Mouse (Mus musculus): Measurements from ENCODE around the gene Kif26a.

Kif26a gene

DNA sequence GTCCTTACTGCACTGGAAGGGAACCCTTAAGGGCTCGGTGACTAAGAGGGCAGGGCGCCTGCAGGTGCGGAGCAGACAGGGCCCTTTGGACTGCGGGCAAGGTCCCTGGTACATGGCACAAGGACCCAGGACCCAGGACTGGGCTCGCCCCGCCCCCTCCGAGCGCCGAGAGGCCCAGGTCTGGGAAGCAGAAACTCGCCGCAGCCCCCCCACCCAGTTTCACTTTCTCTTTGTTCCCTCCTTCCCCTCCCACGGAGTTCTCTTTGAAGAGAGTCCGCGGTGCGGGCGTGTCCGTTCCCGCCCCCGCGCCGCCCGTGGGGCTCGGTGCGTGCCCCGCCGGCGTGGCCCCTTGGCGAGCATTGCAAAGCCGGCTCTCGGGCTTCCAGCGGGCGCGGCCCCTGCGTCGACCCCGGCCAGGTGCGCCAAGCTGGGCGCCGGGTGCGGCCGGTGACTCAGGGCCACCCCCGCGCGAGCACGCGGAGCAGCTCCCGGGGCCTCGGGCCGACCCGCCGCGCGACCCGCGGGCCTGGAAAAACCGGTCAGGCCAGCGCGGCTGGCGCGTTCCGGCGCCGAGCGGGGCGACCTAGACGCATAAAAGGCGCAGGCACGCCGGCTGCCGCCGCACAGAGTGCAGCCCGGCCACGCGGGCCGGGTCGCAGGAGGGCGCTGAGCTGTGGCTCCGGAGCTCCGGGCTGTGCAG, 15.7 kb upstream of the Kif26a start:
- DNase-seq (ENCODE audit: inconsistent ontology term): peak; percentile 76

DNA sequence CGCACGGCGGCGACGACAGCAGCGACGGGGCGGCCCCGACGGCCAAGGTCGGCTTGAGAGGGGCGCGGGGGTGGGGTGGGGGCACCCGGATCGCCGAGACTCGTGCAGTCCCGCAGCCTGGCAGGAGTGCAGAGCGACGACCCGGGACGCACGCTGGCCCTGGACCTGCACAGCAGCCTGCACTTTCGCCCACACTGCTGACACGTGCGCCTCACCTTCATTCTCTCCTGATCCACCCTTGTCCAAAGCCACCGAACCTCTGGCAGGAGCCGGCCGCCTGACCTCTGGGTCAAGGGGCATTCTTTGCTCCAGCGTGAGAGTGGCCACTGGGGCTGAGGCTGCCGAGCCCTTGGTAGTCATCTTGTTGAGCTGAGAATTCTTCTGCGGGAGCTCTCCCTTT, 15.1 kb upstream of the Kif26a start:
- no peak for DNase-seq (ENCODE audit: inconsistent ontology term)

DNA sequence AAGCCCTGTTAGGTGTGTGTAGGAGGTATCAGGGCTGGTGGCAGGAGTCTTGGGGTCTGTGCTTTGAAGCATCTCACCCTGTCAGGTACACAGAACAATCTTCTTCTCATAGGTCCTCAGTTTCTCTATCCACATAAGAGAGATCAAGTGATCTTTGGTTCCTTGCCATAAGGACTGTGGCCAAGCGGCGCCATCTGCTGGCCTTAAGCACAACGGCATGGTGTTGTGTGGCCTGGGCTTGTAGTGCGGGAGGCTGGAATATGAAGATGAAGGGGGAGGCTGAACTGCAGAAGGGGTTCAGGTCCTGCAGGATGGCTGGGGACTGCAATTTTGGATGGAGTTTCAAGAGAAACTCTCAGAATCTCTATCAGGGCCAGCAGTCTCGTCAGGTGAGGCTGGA, 5.8 kb upstream of the Kif26a start:
- DNase-seq (ENCODE audit: inconsistent ontology term): peak; percentile 29

DNA sequence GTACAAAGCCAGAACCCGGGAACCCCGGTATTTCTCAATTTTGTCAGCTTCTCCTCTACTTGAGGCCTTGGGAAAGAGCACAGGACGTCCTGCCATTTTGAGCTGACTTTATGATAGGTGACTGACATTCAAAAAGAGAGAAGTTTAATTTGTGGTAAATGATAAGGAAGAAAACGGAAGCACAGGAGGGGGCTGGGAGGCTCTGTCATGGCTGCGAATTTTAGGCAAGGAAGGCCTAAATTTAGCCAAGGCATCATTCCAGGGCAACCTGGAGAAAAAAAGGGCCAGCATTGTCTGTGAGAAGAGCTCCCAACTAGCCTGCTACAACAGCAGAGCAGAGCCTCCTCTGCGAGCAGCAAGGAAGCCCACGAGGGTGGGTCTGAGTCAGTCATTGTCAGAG, 5.3 kb upstream of the Kif26a start:
- DNase-seq (ENCODE audit: inconsistent ontology term): no peak

DNA sequence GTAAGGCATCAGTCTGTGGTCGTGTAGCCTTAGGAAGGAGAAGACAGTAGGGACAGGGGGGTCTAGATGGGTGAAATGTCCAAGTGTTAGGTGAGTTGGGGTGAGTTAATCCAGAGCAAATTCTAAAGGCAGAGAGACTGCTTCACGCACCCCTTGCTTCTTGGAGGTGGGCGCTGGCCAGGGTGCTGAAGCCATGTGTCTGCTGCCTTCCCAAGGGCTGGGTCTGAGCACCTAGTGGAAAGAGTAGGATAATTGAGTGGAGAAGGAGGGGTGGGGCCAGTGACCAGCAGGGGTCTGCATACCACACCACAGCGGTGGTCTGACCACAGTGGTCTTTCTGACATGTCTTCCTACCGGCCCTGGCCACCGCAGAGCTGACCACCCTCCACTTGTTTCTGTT, 4.7 kb upstream of the Kif26a start:
- DNase-seq (ENCODE audit: inconsistent ontology term): peak; percentile 70

DNA sequence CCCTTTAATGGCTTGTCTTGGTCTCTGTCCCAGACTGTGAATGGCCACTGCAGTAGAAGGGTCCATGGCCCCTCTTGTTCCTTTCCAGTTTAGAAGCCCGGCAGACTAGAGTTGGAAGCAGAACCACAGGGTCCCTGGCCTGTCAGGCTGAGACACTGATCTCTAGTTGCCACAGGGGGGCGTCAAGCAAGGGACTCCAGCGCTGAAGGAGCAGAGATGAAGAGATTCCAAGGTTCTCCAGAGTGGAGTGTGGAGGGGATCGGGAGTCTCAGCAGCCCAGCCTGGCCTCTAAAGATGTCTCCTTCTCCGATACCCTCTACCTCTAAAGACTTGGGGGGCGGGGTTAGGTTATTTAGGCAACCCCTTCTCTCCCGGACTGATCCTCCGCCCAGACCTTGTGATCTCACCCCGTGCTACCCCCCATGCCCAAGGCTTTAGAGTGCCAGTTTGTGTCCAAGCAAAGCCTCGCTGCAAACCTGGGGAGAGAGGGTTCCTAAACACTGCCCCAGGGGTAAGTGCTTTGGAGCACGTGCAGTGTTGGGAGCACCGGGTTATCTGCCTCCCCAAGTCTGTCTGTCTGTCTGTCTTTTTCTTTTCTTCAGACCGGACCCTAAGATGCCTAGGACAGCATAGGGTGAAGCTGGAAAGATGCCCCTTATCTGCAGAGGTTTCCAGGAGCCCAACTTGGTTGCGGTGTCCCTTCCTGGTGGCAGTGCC, 2.7 kb upstream of the Kif26a start:
- DNase-seq (ENCODE audit: inconsistent ontology term): no peak

DNA sequence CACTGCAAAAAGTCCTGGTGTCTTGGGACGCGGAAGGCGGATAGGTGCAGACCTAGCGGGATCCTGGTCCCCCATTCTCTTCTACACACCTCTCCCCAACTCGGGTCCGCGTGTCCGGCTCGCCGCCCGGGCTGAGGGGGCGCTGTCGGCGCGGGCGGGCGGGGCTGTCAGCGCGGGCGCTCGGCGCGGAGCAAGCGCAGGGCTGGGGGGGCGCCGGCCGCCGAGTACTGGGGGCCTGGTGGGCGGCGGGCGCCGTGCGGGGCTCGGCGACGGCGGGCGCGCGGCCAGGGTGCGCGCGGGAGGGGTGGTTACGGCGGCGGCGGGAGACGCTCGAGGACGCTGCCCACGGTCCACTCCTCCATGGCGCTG, 2.2 kb upstream of the Kif26a start:
- DNase-seq (ENCODE audit: inconsistent ontology term): no peak

DNA sequence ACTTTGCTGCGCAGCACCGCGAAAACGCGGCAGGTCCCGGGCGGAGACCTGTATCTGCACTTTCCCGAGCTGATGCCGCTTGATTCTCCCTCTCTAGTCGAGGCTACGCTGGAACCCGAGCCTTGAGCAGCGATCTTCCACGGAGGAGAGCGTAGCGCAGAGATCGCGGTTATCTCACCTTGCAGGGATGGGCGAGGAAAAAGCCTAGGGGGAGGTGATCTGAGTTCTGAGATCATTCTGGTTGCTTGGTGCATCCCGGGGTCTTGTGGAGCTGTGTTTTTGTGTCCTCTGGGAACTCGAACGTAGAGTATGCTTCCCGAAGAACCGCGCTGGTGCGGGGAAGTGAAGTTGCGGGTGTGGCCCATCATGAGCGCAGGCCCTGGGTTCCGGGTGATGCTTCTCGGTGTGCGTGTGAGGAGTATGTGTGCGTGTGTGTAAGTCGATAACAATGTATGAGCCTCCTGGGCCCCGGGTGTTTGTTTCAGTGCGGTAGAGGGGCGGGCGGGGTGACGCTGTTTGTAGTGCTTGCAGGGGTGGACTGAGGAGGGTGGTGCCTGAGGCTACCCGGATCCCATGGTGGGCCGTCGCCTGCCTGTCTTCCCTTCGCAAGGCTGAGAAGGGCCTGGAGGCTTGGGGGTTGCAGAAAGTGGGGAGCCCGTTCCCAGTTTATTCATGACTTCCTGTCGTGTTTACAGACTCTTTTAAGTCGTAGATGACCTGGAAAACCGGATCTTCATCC, 1.5 kb upstream of the Kif26a start:
- no peak for DNase-seq (ENCODE audit: inconsistent ontology term)

DNA sequence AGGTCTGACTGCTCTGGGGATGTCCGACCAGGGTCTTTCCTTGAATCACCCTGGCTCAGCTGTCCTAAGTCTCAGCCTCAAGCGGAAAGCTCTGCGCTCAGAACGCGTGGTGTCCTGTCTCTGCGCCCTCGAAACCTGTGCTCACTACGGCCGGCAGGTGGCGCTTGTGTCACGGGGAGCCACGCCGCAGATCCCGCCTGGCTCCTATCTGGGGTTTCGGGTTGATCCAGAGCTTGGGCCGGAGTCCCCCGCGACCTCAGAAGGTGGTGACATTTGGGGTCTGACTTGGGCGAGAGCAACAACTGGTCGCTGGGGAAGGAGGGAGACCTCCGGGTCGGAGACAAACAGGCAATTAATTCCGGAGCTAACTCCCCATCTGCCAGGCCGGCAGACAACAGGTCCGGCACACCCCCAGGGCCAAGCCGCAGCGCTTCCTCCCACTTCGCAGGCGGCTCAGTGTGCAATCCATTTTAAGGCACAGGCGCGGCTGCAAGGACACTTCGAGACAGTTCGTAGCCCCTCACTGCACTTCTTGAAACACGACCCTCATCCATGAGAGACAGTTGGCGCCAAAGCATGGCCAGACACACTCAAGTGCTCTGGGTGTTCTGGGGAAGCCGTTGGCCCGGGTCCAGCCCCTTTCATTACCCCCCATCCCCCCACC, 665 bp upstream of the Kif26a start:
- DNase-seq (ENCODE audit: inconsistent ontology term): peak; percentile 85

DNA sequence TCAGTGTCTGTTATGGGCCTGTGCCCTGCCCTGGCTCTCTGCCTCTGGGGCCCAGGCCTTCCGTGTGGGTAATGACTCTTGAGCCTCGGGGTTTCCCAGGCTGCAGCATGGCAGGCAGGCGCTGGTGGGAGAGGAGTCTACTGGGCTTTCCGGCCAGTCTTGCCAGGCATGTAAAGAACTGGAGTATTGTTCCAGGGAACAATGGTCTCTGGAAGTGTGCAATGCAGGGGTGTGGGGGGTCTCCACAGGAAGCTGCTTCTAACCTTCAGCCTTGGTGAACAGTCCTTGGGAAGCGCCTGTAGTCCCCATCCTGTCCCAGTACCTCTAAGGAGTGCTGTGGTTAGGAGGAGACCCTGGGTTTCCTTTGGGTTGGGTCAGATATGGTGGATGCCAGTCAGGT, 1.4 kb downstream of the Kif26a start:
- DNase-seq (ENCODE audit: inconsistent ontology term): no peak

DNA sequence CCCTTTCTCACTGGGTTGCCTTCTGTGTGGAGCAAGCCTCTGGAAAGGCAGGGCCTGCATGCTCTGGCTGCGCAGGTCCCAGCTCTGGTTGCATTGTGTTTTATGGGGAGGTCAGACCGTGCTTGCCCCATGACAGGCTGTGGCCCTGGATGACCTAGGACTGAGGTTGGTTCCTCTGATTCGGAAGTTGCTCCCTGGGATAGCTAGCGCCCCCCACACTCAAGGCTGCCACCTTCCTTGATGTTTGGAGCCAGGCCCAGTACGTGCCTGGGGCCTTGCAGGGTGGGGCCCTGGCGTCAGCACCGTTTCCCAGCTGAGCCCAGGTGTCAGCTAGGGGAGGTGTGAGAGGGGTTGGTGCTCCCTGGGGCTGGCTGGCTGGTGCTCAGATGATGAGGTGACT, 4.0 kb downstream of the Kif26a start:
- no peak for DNase-seq (ENCODE audit: inconsistent ontology term)

DNA sequence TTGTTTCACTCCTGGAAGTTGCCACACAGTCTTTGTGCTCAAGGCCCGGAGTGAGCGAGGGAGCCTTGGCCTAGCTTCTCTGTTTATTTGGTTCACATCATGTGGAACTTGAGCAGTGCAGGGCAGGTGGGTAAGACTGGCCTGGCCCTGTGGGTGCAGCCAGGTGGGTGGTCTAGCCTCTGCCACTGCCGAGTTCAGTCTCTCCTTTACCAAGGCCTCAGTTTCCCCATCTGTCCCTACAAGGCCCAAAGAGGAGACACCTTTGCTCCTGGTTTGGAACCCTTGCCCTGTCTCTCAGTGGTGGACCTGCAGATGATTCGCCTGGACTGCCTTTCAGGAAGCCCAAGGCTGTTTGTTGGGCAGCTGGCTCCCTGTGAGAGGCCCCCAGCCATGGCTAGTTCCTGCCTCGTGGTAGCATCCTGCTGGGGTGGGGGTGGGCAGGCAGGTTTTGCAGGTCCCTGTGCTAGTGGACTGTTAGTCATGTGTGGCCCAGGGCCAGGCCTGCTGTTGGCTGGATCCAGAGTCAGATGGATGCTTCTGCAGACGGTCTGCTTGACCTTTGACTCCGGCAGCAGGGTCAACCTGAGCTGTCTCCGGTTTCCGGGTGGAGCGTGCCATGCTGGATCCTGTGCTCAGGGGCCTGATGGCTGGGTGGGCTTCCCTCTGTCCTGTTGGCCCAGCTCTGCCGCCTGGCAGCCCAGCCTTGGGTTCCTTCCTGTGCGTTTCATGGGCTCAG, 5.4 kb downstream of the Kif26a start:
- DNase-seq (ENCODE audit: inconsistent ontology term): no peak

DNA sequence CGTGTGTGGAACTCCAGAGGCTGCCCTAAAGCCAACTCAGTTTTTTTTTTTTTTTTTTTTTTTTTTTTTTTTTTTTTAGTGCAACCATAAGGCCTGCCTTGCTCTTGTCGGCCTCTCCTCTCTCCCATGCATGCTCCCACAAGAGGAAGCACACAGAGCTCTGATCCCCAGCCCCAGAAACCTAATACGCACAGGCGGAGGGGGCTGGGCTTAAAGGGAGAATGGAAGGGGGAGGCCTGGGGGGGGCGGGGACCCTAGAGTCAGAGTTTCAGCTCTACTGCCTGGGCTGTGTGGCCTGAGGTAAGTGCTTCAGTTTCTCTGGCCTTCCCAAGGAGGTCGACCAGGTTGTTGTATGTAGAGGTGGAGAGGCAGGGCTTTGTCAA, 6.0 kb downstream of the Kif26a start:
- no peak for DNase-seq (ENCODE audit: inconsistent ontology term)

DNA sequence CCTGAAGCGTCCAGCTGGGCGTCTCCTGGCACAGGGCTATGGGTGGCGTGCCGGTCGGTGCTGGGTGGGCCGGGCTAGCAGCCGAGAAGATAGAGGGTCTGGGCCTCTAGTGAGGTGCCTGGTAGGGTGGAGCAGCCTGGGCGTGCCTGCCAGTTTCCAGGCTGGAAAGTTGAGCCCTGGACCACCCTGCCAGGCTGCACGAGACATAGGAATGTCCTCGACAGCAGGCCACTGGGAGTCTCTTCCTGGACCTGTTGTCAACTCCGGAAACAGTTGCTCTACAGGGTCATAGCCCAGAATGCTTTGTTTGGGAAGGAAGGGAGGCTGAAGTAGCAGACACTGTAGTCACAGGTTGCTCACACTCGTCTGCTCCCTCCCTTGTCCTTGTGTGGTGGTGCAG, 7.6 kb downstream of the Kif26a start:
- DNase-seq (ENCODE audit: inconsistent ontology term): no peak

DNA sequence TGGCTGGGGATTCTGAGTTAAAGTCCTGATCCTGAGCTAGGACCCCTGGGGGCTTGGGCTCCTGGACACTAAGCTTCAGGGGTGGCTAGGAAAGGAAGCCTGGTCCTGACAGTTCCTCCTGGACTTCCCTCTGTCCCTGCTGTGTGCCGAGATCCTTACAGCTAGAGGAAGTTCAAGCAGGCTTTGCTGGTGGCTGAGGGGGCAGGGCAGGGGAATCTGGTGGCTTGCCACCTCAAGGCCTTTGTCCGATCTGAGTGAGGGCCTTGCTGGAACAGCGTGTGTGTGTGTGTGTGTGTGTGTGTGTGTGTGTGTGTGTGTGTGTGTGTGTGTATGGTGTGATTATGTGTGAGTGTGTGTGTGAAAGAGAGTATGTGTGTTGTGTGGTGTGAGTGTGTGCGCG, 8.5 kb downstream of the Kif26a start:
- DNase-seq (ENCODE audit: inconsistent ontology term): no peak

DNA sequence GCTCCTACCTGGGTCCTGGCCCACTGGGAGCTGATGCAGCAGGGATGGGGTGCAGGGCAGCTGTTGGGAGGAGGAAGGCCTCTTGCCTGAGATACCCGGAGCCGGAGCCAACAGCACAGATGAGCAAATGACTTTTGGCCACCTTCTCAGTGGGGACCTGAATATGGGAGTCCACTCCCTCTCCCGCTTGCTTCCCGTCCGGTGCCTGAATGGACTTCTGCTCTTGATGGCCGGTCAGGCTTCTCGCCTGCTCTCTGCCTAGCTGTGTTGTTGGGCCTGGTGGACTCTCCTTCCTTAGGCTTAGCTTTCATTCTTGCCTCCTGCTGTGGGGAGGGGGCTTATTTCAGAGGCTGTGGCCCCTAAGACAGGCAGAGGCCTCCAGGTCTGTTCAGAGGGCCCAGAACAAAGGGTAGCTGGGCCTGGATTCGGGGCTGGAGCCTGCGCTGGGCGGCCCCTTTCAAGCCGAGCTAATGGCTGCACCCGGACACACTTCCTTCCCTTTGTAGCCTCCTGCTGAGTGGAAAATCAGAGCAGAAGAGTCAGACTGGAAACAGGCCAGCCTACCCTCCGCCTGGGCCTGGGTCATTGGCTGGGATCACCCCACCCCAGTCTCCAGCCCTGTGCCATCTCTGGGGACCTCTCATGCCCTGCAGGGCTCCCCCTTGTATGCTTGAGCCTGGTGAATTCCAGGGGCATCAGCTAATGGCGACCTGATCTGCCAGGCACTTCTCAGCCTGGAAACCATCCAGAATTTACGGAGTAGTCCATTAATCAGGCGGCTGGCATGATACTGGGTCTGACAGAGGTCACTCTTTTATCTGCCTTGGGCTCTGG, 9.4 kb downstream of the Kif26a start:
- DNase-seq (ENCODE audit: inconsistent ontology term): peak; percentile 86

DNA sequence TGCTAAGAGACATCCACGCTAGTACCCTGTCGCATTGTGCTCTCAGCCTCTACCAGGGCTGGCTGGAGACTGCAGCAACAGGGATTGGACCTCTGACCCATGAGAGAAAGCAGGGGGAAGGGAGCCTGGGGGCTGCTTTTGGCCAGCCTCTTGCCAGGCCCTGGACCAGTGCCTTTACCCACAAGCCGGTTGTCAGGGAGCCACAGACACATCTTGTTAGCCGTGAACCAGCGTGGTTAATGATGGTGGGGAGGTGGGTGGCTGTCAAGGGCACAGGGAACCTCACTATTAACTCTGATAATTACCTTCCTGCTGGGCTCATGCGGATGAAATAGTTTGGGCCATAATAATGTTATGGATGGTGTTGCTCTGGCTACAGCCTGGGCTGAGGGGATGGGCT, 10.8 kb downstream of the Kif26a start:
- DNase-seq (ENCODE audit: inconsistent ontology term): peak; percentile 76

DNA sequence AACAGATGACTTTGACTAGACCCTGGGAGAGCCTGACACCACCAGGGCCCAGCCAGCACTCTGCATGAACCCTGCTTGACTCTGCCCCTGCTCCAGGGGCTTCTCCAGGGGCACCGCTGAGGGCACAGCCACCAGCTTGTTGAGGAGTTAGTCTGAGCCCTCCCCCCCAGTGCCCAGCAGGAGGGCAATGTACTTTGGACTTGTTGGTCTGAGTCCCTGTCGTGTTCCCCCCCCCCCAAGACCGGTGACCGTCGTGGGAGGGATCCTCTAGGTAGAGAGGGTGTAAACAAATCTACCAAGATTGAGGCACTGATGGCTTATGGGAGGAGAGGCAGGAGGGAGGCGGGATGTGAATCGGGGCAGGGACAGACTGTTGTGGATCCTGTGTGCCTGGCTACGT, 12.2 kb downstream of the Kif26a start:
- no peak for DNase-seq (ENCODE audit: inconsistent ontology term)

DNA sequence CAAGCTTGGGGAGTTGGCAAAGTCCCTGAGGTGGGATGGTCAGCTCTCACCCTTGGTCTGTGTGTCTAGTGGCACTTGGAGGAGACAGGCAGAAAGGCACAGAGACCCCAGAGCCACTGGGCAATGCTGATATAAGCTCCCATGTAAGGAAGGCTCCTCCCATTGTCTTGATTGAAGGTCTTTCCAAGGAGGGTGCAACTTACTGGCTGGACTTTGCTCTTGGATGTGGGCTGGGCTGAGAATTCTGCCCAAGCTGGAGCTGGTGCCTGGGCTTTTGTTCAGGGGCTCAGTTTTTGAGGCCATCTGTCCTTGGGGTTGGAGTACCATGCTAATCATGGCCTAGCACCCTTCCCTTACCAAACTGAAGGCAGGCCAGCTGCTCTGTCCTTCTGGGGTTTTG, 12.8 kb downstream of the Kif26a start:
- DNase-seq (ENCODE audit: inconsistent ontology term): no peak

DNA sequence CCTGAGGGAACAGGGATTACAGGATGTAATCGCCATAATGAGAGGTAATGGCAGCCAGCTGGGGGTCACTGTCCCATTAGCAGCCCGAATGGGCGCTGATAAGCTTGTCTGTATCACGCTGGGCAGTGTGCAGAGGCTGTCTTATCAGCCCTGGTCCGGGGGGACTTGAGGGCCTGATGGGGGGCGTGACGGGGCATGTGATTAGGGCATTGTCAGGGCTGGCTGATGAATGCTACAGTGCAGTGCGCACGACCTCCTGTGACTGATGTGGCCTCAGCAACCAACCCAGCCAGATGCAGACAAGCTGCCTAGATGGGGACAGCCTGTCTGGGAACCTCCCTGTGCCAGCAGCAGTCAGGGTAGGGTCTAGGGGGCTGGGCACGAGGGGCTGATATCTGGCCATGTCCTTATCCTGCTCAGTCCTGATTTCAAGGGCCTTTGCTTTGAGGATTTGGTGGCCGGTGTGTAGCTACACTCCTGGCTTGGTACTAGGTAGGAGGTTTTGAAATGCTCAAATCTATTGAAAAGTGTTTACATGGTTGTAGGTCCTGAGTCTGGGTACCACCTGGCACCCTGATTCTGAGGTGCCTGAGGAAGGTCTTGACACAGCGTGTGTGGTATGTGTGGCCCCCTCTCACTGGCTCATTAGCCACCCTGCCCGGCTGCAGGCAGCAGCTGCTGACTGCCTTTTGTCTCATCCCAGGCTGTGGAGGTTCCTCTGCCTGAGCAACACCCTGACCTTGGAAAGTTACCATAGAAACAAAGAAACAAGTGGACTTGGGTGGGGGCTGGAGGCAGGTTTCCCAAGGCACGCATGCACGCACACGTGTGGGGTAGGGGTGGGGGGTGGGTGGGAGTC, 18.2 kb downstream of the Kif26a start:
- DNase-seq (ENCODE audit: inconsistent ontology term): no peak
